Mouse (Mus musculus) cerebellum, adult 2 months (tissue): ENCODE results near the gene Svs3b.

Experiments used
- CTCF ChIP-seq: fragments of 200-500 bp; IDR thresholded peaks from 2 replicates; pipeline ENCODE4 v1.5.1; 2011; ENCODE audit warnings: low read depth, mild to moderate bottlenecking, control low read depth, low read length, moderate library complexity, borderline replicate concordance; ENCODE audit not compliant: insufficient read depth
- POLR2A ChIP-seq: fragments of 200-500 bp; IDR thresholded peaks from 2 replicates; pipeline ENCODE4 v1.6.1; 2011; ENCODE audit warnings: low read length, control low read depth, borderline replicate concordance; ENCODE audit not compliant: insufficient read depth

DNA sequence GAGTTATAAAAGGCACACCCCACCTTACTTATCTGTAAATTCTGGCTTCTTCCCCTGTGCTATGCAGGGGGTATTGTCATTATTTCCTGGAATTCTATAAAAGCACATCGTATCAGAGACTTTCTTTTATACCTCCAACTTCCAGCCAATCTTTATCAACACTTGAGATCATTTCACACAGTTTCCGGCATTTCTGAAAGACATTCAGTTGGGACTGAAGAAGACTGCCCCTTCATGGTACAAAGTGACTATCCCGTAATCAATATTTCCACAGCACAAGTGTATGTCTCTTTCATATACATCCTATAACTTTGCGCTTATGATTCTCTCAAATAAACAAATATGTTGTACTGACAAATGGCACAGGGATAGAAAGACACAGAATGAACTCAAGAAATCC lies 21.9 kb upstream of the Svs3b start, which contains the start of gene Svs4:
- TF ChIP-seq CTCF (no peak), POLR2A (no peak)
